Mouse (Mus musculus): ENCODE data around the gene Xrcc5.

DNA sequence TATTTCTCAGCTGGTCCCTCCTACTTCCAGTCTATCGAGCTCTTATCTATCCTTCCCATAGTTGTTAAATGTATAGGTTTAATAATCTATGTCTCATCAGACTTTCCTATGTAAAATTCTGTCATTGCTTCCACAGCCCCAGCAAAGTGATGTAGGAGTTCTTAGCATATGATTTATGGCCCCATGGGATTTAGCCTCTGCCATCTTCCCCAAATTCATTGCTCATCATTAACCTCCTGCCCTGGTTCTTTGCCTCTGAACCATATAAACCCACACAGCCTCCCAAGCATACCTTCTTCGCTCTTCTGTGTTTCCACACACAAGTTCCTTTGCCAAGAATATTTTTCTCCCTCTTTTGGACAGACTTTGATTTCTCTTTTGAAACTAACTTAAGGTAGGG is 135.5 kb downstream of the Xrcc5 start:
- TF ChIP-seq CTCF (IDR thresholded peaks at IDR 0.05; ENCODE audit: borderline replicate concordance, control insufficient read depth, extremely low read depth, insufficient read depth, low read length, poor library complexity) (no peak), POLR2A (IDR thresholded peaks at IDR 0.05; ENCODE audit: control insufficient read depth, extremely low read depth, insufficient read depth, low read length, poor library complexity) (no peak)

All from thymus, adult 2 months (tissue).